ENCODE assay signal across 8 mouse cellular contexts in genomic region chr11:32267964-32268363, GRCm38 (mm10). TPM values are rescaled to one million over a fixed set of nuclear protein-coding genes. Genes with fewer than 3 reads are reported as not detected.
DNase-seq lines count a peak whose midpoint lies in the region; ATAC-seq and TF ChIP-seq lines count a peak whose summit lies in the region.

No protein-coding gene starts in this region.

- H3K4me1 ChIP-seq in lung, adult 2 months (ENCODE audit: control insufficient read depth, insufficient read depth, low read length), result 0 out of 2 replicates have a peak, but pooled peaks cover under 1% of the 10 kb centered on the region
- peaks cover 4% of the 10 kb centered on the region; the same call in 1 of the 2 replicates for H3K4me1 ChIP-seq in heart, postnatal 0 days (ENCODE audit: control insufficient read depth, insufficient read depth)
- peaks cover 21% of the 10 kb centered on the region for H3K4me1 ChIP-seq in midbrain, embryonic 10.5 days

- H3K9ac ChIP-seq in heart, postnatal 0 days (replicated peaks; ENCODE audit: low read depth, low read length), result peak overlapping the region; percentile 92; the same call in 1 of the 2 replicates

- TF ChIP-seq POLR2A in lung, adult 2 months (IDR thresholded peaks at IDR 0.05; ENCODE audit: borderline replicate concordance, extremely low read depth, low read depth, low read length), result no peak

- WGBS in lung, adult 2 months, result 20% methylated on average over 5 of the region's 5 CpGs
- WGBS in heart, postnatal 0 days, result 17% methylated on average over 5 of the region's 5 CpGs
- 22% methylated on average over 5 of the region's 5 CpGs for WGBS in midbrain, embryonic 10.5 days

- H3K9me3 ChIP-seq in heart, postnatal 0 days (replicated peaks; ENCODE audit: control insufficient read depth, low read length), result no peaks in the 10 kb centered on the region
- no peaks in the 10 kb centered on the region for H3K9me3 ChIP-seq in midbrain, embryonic 10.5 days (replicated peaks)

- H3K4me3 ChIP-seq in lung, adult 2 months (replicated peaks; ENCODE audit: extremely low read depth, low read depth, low read length), result no peak overlapping the region
- H3K4me3 ChIP-seq in heart, postnatal 0 days (ENCODE audit: low read depth, low read length), result peak overlapping the region; percentile 87
- H3K4me3 ChIP-seq in midbrain, embryonic 10.5 days, result peak overlapping the region; percentile 78

- TF ChIP-seq EP300 in heart, postnatal 0 days (IDR thresholded peaks at IDR 0.05; ENCODE audit: low read depth), result no peak

- TF ChIP-seq CTCF in lung, adult 2 months (IDR thresholded peaks at IDR 0.05; ENCODE audit: insufficient read depth, low read length), result no peak
- TF ChIP-seq CTCF in heart, postnatal 0 days (IDR thresholded peaks at IDR 0.05; ENCODE audit: low read depth), result no peak

- H3K27ac ChIP-seq in heart, postnatal 0 days (ENCODE audit: low read depth), result peak overlapping the region; percentile 91
- peak overlapping the region; percentile 97 for H3K27ac ChIP-seq in midbrain, embryonic 10.5 days (replicated peaks)

- no peaks in the 10 kb centered on the region for H3K36me3 ChIP-seq in heart, postnatal 0 days (replicated peaks; ENCODE audit: control insufficient read depth, insufficient read depth, low read length)
- peaks cover 2% of the 10 kb centered on the region; the same call in 1 of the 2 replicates for H3K36me3 ChIP-seq in midbrain, embryonic 10.5 days

- DNase-seq in lung, adult 2 months, result peak; percentile 8
- no peak for DNase-seq in lung, postnatal 25 days (ENCODE audit: low spot score)
- DNase-seq in cerebellum, adult 11 months, result peak; percentile 15
- DNase-seq in heart, postnatal 0 days (ENCODE audit: low spot score), result no peak
- no peak for DNase-seq in midbrain, embryonic 10.5 days (ENCODE audit: low spot score)
- no peak for DNase-seq in layer of hippocampus, postnatal 25 days (ENCODE audit: extremely low spot score in 1 of 2, low spot score in 1 of 2)
- DNase-seq in T-cell, adult 2 months (ENCODE audit: low spot score), result no peak
- DNase-seq in frontal cortex, adult 2 months (ENCODE audit: extremely low spot score in 1 of 2, low spot score in 1 of 2), result no peak

- H3K4me2 ChIP-seq in heart, postnatal 0 days (ENCODE audit: low read depth, low read length), result peak overlapping the region; percentile 79

- no peaks in the 10 kb centered on the region for H3K27me3 ChIP-seq in heart, postnatal 0 days (ENCODE audit: control insufficient read depth, insufficient read depth, low read length)
- H3K27me3 ChIP-seq in midbrain, embryonic 10.5 days (ENCODE audit: low read depth, poor library complexity, severe bottlenecking), result 0 out of 2 replicates have a peak, but pooled peaks cover 9% of the 10 kb centered on the region

- ATAC-seq in heart, postnatal 0 days (ENCODE audit: insufficient read depth, low read depth), result no peak

RNA-seq across cellular contexts. Expression of gene Nprl3, which starts 0.5 kb away (rescaled TPM):
- polyA plus RNA-seq in lung, adult 2 months (2012; rRNA removed), result 77.9 and 85.7 TPM in 2 replicates
- 26.4 and 64.1 TPM in 2 replicates for total RNA-seq in heart, postnatal 0 days (2014; rRNA removed; ENCODE audit: low replicate concordance)
- 29.9 and 30.4 TPM in 2 replicates for polyA plus RNA-seq in heart, postnatal 0 days (2015; fragmentation: Nextera tagmentation; extraction: Ambion mirVana)
- 42.6 and 45.3 TPM in 2 replicates for polyA plus RNA-seq in midbrain, embryonic 10.5 days (2016; fragmentation: Nextera tagmentation; extraction: Ambion mirVana)
- total RNA-seq in layer of hippocampus, postnatal 25 days (2021), result 10 to 100 TPM; 49.1 to 67.0 TPM
- 75.7 and 85.2 TPM in 2 replicates for polyA plus RNA-seq in frontal cortex, adult 2 months (2012; rRNA removed)

RNA-seq across cellular contexts. Expression of gene Hba-x, which starts 8.2 kb away (rescaled TPM):
- not detected in 2 replicates for polyA plus RNA-seq in lung, adult 2 months (2012; rRNA removed)
- total RNA-seq in heart, postnatal 0 days (2014; rRNA removed; ENCODE audit: low replicate concordance), result 1.2 TPM in 1 of 2 replicates, not detected in the other
- polyA plus RNA-seq in heart, postnatal 0 days (2015; fragmentation: Nextera tagmentation; extraction: Ambion mirVana), result 0.40 and 0.68 TPM in 2 replicates
- 2,848 and 3,100 TPM in 2 replicates for polyA plus RNA-seq in midbrain, embryonic 10.5 days (2016; fragmentation: Nextera tagmentation; extraction: Ambion mirVana)
- total RNA-seq in layer of hippocampus, postnatal 25 days (2021), result not detected
- polyA plus RNA-seq in frontal cortex, adult 2 months (2012; rRNA removed), result 5.3 and 14.7 TPM in 2 replicates

RNA-seq across cellular contexts. Expression of gene Hba-a1, which starts 15.3 kb away (rescaled TPM):
- polyA plus RNA-seq in lung, adult 2 months (2012; rRNA removed), result 5,782 and 18,923 TPM in 2 replicates
- total RNA-seq in heart, postnatal 0 days (2014; rRNA removed; ENCODE audit: low replicate concordance), result 1,456 and 1,841 TPM in 2 replicates
- 2,150 and 3,333 TPM in 2 replicates for polyA plus RNA-seq in heart, postnatal 0 days (2015; fragmentation: Nextera tagmentation; extraction: Ambion mirVana)
- 2,199 and 2,239 TPM in 2 replicates for polyA plus RNA-seq in midbrain, embryonic 10.5 days (2016; fragmentation: Nextera tagmentation; extraction: Ambion mirVana)
- total RNA-seq in layer of hippocampus, postnatal 25 days (2021), result 100 to 1,000 TPM; 552 to 580 TPM
- 138 and 217 TPM in 2 replicates for polyA plus RNA-seq in frontal cortex, adult 2 months (2012; rRNA removed)

RNA-seq across cellular contexts. Expression of gene Hbq1b, which starts 18.8 kb away (rescaled TPM):
- 0.60 and 1.6 TPM in 2 replicates for polyA plus RNA-seq in lung, adult 2 months (2012; rRNA removed)
- total RNA-seq in heart, postnatal 0 days (2014; rRNA removed; ENCODE audit: low replicate concordance), result not detected in 2 replicates
- polyA plus RNA-seq in heart, postnatal 0 days (2015; fragmentation: Nextera tagmentation; extraction: Ambion mirVana), result 0.38 and 0.90 TPM in 2 replicates
- 5.8 and 6.6 TPM in 2 replicates for polyA plus RNA-seq in midbrain, embryonic 10.5 days (2016; fragmentation: Nextera tagmentation; extraction: Ambion mirVana)
- total RNA-seq in layer of hippocampus, postnatal 25 days (2021), result 1 to 10 TPM; 1.6 to 4.3 TPM
- polyA plus RNA-seq in frontal cortex, adult 2 months (2012; rRNA removed), result 0.50 and 0.71 TPM in 2 replicates

RNA-seq across cellular contexts. Expression of gene Hba-a2, which starts 28.3 kb away (rescaled TPM):
- polyA plus RNA-seq in lung, adult 2 months (2012; rRNA removed), result 11,114 and 27,871 TPM in 2 replicates
- total RNA-seq in heart, postnatal 0 days (2014; rRNA removed; ENCODE audit: low replicate concordance), result 5,955 and 6,390 TPM in 2 replicates
- 5,218 and 8,165 TPM in 2 replicates for polyA plus RNA-seq in heart, postnatal 0 days (2015; fragmentation: Nextera tagmentation; extraction: Ambion mirVana)
- polyA plus RNA-seq in midbrain, embryonic 10.5 days (2016; fragmentation: Nextera tagmentation; extraction: Ambion mirVana), result 3,984 and 4,102 TPM in 2 replicates
- 100 to 1,000 TPM; 469 to 517 TPM for total RNA-seq in layer of hippocampus, postnatal 25 days (2021)
- polyA plus RNA-seq in frontal cortex, adult 2 months (2012; rRNA removed), result 443 and 591 TPM in 2 replicates

Comparison
In these comparisons a context has a peak if more than half of its experiments do, and no peak if none do; other contexts are left out.
1. DNase-seq: peak in lung, adult 2 months (single experiment) and cerebellum, adult 11 months (single experiment); none in lung, postnatal 25 days (single experiment), heart, postnatal 0 days (single experiment), midbrain, embryonic 10.5 days (single experiment), layer of hippocampus, postnatal 25 days (0 of 2), T-cell, adult 2 months (single experiment) and frontal cortex, adult 2 months (0 of 2).
2. RNA of gene Hba-x, which starts 8.2 kb away (polyA plus RNA-seq): 2,848 to 3,100 TPM in midbrain, embryonic 10.5 days; 5.3 to 14.7 TPM in frontal cortex, adult 2 months, 0.40 to 0.68 TPM in heart, postnatal 0 days and not detected in lung, adult 2 months; every median in the first group is over 100 times any median in the second.